Mouse (Mus musculus) sigmoid colon, adult 10 weeks (tissue): ENCODE measurements around the gene A930009A15Rik. TPM values are rescaled to one million over a fixed set of nuclear protein-coding genes. Genes with fewer than 3 reads are reported as not detected.

Experiments
- polyA plus RNA-seq: library from polyadenylated mRNA; stranded (reverse); fragments of 350-450 nt; fragmentation: Illumina TruSeq; extraction: RNeasy Lipid Tissue Mini Kit (QIAGEN cat#74804); gene quantifications from one replicate; pipeline ENCODE4 v1.2.3, GENCODE M21; 2014; ENCODE audit warnings: low read depth, low replicate concordance

Gene A930009A15Rik
- not detected for polyA plus RNA-seq

DNA sequence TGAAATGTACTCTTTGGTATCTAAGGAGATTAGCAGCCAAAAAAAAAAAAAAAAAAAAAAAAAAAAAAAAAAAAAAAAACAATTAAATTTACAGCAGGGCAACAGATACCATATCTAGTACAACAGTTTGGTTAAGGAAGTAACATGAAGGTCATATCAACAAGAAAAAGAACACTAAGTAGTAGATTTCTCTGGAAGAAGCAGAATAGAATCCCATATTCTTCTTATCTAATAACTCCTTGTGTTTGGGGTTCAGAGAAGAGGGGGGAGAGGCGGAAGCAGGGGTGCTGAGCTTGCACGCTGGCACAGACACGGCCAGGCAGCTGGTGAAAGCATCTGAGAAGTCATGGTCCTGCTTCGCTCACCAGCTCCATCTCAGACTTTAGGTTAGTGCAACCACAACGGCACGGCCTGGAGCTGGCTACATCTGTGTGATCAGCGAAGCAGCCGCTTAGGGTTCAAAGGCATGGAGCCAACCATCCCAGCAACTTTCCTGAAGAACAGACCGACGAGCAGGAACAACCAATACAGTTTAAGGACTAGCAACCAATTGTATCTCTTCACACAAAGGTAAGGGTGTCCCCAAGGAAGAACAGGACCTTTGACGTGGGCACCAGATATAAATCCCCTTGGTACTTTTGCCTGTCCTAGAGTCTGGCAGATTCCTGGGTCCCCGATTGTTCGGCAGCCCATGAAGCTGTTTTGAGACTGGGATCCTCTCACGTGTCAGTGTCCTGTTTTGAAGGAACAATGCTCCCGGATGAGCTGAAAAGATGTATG, at the start of gene A930009A15Rik:
Gene A930009A15Rik (plus strand): TSS at position 275 of the 780 bp plus-strand sequence.

DNA sequence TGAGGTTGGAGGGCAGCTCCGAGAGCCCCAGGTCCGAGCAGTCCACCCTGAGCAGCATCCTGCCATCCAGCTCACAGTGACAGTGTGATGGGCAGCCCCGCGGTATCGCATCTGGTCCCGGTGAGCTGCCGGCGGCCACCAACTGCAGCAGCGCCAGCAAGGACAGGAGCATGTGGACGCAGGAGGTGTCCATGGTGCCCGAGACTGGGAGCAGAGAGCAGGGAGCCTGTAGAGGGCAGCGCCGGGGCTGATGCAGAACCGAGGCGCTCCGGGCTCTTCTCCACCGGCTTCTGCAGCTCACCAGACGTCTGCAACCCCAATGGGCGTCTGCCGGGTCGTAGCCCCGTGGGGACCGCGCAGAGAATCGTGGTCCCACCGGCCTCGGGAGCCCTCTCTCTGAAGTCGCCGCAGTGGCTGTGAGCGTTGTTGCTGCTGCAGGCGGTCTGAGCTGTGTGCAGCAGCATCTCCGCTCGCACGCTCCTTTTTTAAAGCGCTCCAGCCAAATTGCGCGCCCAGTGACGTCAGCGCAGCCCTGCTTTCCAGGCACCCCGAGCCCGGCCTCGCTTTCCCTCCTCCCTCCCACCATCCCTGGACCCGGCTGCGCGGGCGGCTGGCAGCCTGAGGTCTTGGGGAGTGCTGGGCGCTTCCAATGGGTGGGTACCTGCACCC, 17.6 kb downstream of the A930009A15Rik start, which contains the start of gene Lgr5:
Gene Lgr5 (minus strand): TSS at position 480 of the 669 bp plus-strand sequence.

Other genes starting within 250 kb of the A930009A15Rik start
- 48.1 TPM for gene Tmem19, start 207.5 kb upstream of the A930009A15Rik start, polyA plus RNA-seq
- 47.9 TPM for gene Thap2, start 185.5 kb upstream of the A930009A15Rik start, polyA plus RNA-seq
- gene Zfc3h1, start 185.0 kb upstream of the A930009A15Rik start, polyA plus RNA-seq: 419 TPM
- gene Lgr5, start 17.8 kb downstream of the A930009A15Rik start, polyA plus RNA-seq: 16.7 TPM
- 1,807 TPM for gene Tspan8, start 246.8 kb downstream of the A930009A15Rik start, polyA plus RNA-seq